Mouse (Mus musculus) spleen, adult 2 months (tissue): ENCODE data around the gene Pigt. TPM values are rescaled to one million over a fixed set of nuclear protein-coding genes. Genes with fewer than 3 reads are reported as not detected.
A peak's percentile ranks its signal among the peaks of the same experiment; 100 is the strongest.

Experiments
- DNase-seq, 2 experiments: peaks; one replicate each; pipeline versions ENCODE4 v3.0.0 to v3.0.0-alpha.2; 2012 to 2021; ENCODE audit warnings: low spot score in 2 of 2, low read depth in 1 of 2
- H3K27ac ChIP-seq: fragments of 200-500 bp; 2 replicates; pipeline ENCODE4 v1.5.1; 2012; ENCODE audit warnings: low read length, inconsistent platforms; ENCODE audit not compliant: insufficient read depth
- H3K27me3 ChIP-seq: fragments of 200-500 bp; 2 replicates; pipeline ENCODE4 v1.6.1; 2012; ENCODE audit warnings: mild to moderate bottlenecking, moderate library complexity, low read length, inconsistent platforms; ENCODE audit not compliant: control insufficient read depth, insufficient read depth
- H3K36me3 ChIP-seq: fragments of 200-500 bp; 2 replicates; pipeline ENCODE4 v1.6.1; 2012; ENCODE audit warnings: mild to moderate bottlenecking, low read length, inconsistent platforms; ENCODE audit not compliant: control insufficient read depth, insufficient read depth
- H3K4me1 ChIP-seq: fragments of 200-500 bp; 2 replicates; pipeline ENCODE4 v1.6.1; 2011; ENCODE audit warnings: inconsistent platforms; ENCODE audit not compliant: control insufficient read depth, insufficient read depth, insufficient read length
- H3K4me3 ChIP-seq: fragments of 200-500 bp; 2 replicates; pipeline ENCODE4 v1.5.1; 2011; ENCODE audit warnings: mild to moderate bottlenecking, inconsistent platforms; ENCODE audit not compliant: insufficient read depth, insufficient read length; ENCODE audit errors: extremely low read depth
- CTCF ChIP-seq: fragments of 200-500 bp; IDR thresholded peaks from 2 replicates; pipeline ENCODE4 v1.5.1; 2011; ENCODE audit warnings: mild to moderate bottlenecking, inconsistent platforms; ENCODE audit not compliant: insufficient read depth, insufficient read length, insufficient replicate concordance; ENCODE audit errors: extremely low read depth
- POLR2A ChIP-seq: fragments of 200-500 bp; IDR thresholded peaks from 2 replicates; pipeline ENCODE4 v1.6.1; 2011; ENCODE audit warnings: low read depth, low read length, inconsistent platforms
- WGBS: fragments of 180-500 bp; shearing (Covaris S2); methylation state at CpG from one replicate; pipeline ENCODE4 v1.1.7; 2018; 5-methylcytosine and 5-hydroxymethylcytosine counted together
- polyA plus RNA-seq: library from polyadenylated mRNA; depleted of rRNA; stranded (reverse); fragments of >200 nt; gene quantifications from 2 replicates; pipeline ENCODE4 v1.2.3, GENCODE M21; 2012

The Pigt gene
- polyA plus RNA-seq, 1 experiment: 85.0 TPM

- H3K4me3 ChIP-seq: peak within 1 kb of the TSS; percentile 73
- peak; percentile 94 for DNase-seq
- under 1% methylated on average over 73 of the region's 79 CpGs for WGBS
- peaks cover 15% of the 10 kb centered on the region; the same call in 1 of the 2 replicates for H3K4me1 ChIP-seq
- TF ChIP-seq CTCF (peak; percentile 57; the same call in 1 of the 2 replicates), POLR2A (peak; percentile 39; the same call in 1 of the 2 replicates)
- peaks cover 21% of the 10 kb centered on the region for H3K36me3 ChIP-seq
- peak within 1 kb of the TSS; percentile 62 for H3K27ac ChIP-seq
- no peaks in the 10 kb centered on the region for H3K27me3 ChIP-seq
Measured at GRCm38 (mm10) chr2:164460745-164461551, 36.4 kb upstream of the Pigt start, which contains the start of gene Gm20458. Gm20458 (plus strand) TSS chr2:164460967.

GRCm38 (mm10) chr2:164465161-164465560 is 32.2 kb upstream of the Pigt start:
- H3K4me3 ChIP-seq: no peak overlapping the region
- no peaks in the 10 kb centered on the region for H3K27me3 ChIP-seq
- no peak for DNase-seq
- peaks cover 5% of the 10 kb centered on the region; the same call in 1 of the 2 replicates for H3K4me1 ChIP-seq
- no peak overlapping the region for H3K27ac ChIP-seq
- TF ChIP-seq POLR2A (no peak), CTCF (no peak)
- peaks cover 21% of the 10 kb centered on the region for H3K36me3 ChIP-seq

- no peak for TF ChIP-seq POLR2A
- no peak for TF ChIP-seq CTCF
Measured at GRCm38 (mm10) chr2:164466787-164467186, 30.5 kb upstream of the Pigt start.

GRCm38 (mm10) chr2:164470254-164470653 is 27.1 kb upstream of the Pigt start:
- WGBS: 43% methylated on average over 10 of the region's 10 CpGs
- DNase-seq: peak; percentile 37 to 41
- peak; percentile 47; the same call in 1 of the 2 replicates for TF ChIP-seq CTCF
- TF ChIP-seq POLR2A: no peak
- Histone ChIP-seq H3K36me3 (peaks cover 9% of the 10 kb centered on the region), H3K4me1 (no peaks in the 10 kb centered on the region), H3K27ac (no peak overlapping the region), H3K27me3 (no peaks in the 10 kb centered on the region), H3K4me3 (no peak overlapping the region)

More at GRCm38 (mm10) chr2:164466787-164467186, 30.5 kb upstream of the Pigt start:
- WGBS: 83% methylated on average over 5 of the region's 5 CpGs
- DNase-seq: no peak
- Histone ChIP-seq H3K4me3 (no peak overlapping the region), H3K27ac (no peak overlapping the region), H3K4me1 (peaks cover 2% of the 10 kb centered on the region; the same call in 1 of the 2 replicates), H3K36me3 (peaks cover 21% of the 10 kb centered on the region), H3K27me3 (no peaks in the 10 kb centered on the region)

GRCm38 (mm10) chr2:164473624-164474023 is 23.7 kb upstream of the Pigt start, which contains the start of gene Trp53tg5:
Trp53tg5 (minus strand) TSS chr2:164473724.
- Histone ChIP-seq H3K27ac (no peak within 1 kb of the TSS), H3K27me3 (no peaks in the 10 kb centered on the region), H3K36me3 (peaks cover 6% of the 10 kb centered on the region), H3K4me3 (no peak within 1 kb of the TSS), H3K4me1 (no peaks in the 10 kb centered on the region)
- 93% methylated on average over 6 of the region's 6 CpGs for WGBS
- no peak for DNase-seq
- TF ChIP-seq POLR2A (no peak), CTCF (no peak)

- DNase-seq: no peak
- TF ChIP-seq POLR2A: no peak
- TF ChIP-seq CTCF: no peak
- Histone ChIP-seq H3K4me1 (peaks cover 11% of the 10 kb centered on the region), H3K27ac (0 out of 2 replicates have a peak within 1 kb of the TSS, but pooled peaks have one; percentile 8), H3K27me3 (peaks cover 13% of the 10 kb centered on the region), H3K4me3 (peak within 1 kb of the TSS; percentile 52), H3K36me3 (no peaks in the 10 kb centered on the region; the same call in 1 of the 2 replicates)
- 12% methylated on average over 26 of the region's 26 CpGs for WGBS
Measured at GRCm38 (mm10) chr2:164485681-164486257, 11.6 kb upstream of the Pigt start, which contains the start of gene Dbndd2. Dbndd2 (plus strand) TSS chr2:164486106.
